13 mouse cellular contexts compared by ENCODE assay signal in the genomic region with DNA sequence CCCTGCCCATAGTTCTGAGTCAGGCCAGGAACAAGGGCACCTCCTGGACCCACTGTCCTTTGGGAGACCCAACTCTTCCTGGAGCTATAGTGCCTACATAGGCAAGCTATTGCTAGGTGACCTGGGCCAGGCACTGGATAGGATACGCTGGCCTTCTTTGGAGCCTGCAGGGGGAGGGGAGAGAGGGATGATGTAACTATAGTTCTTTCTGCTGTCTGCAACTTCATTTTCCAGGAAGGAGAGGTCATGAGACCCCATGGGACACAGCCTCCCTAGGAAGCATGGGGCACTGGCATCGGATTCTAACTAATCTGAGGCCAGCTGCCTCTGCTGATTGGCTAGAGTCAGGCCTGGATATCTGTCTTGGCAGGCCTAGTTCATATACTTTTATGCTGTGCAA. TPM values are rescaled to one million over a fixed set of nuclear protein-coding genes. Genes with fewer than 3 reads are reported as not detected.
DNase-seq lines count a peak whose midpoint lies in the region; ATAC-seq and TF ChIP-seq lines count a peak whose summit lies in the region.
"Had no signal": no experiment of that assay in that cellular context is flagged by ENCODE, and none has a peak within 500 bp of the region (broad histone marks: within the 10 kb centered on the region; RNA-seq: fewer than 3 reads in every experiment).

No protein-coding gene starts in this region.

- no peak for DNase-seq in forebrain, embryonic 11.5 days (ENCODE audit: low spot score)
- peak; percentile 33 for DNase-seq in lung, postnatal 0 days (ENCODE audit: low spot score)
- no peak for DNase-seq in lung, adult 18-20 months
- no peak for DNase-seq in kidney, postnatal 14 days
- DNase-seq in left cerebral cortex, adult 8-10 months (ENCODE audit: low spot score in 2 of 2) = no peak
- DNase-seq: kidney, adult 18-20 months; right cerebral cortex, postnatal 4 days; thymus, adult 2 months had no signal

- no peak for TF ChIP-seq CTCF in lung, postnatal 0 days (IDR thresholded peaks at IDR 0.05)

- no peak for TF ChIP-seq EP300 in lung, postnatal 0 days (IDR thresholded peaks at IDR 0.05)

- H3K27me3 ChIP-seq in forebrain, embryonic 16.5 days (replicated peaks; ENCODE audit: control insufficient read depth, insufficient read depth, low read length) = no peaks in the 10 kb centered on the region
- H3K27me3 ChIP-seq in forebrain, embryonic 11.5 days (ENCODE audit: control insufficient read depth, insufficient read depth, low read length) = no peaks in the 10 kb centered on the region
- no peaks in the 10 kb centered on the region for H3K27me3 ChIP-seq in lung, postnatal 0 days (replicated peaks; ENCODE audit: insufficient read depth, low read length)
- H3K27me3 ChIP-seq in embryonic facial prominence, embryonic 15.5 days = no peaks in the 10 kb centered on the region
- H3K27me3 ChIP-seq in limb, embryonic 15.5 days = no peaks in the 10 kb centered on the region
- H3K27me3 ChIP-seq: Patski had no signal

- H3K36me3 ChIP-seq in forebrain, embryonic 16.5 days (ENCODE audit: control insufficient read depth, insufficient read depth) = no peaks in the 10 kb centered on the region
- H3K36me3 ChIP-seq in forebrain, embryonic 11.5 days (ENCODE audit: control insufficient read depth, insufficient read depth, low read length) = no peaks in the 10 kb centered on the region
- H3K36me3 ChIP-seq in lung, postnatal 0 days (ENCODE audit: insufficient read depth, low read length) = no peaks in the 10 kb centered on the region
- no peaks in the 10 kb centered on the region for H3K36me3 ChIP-seq in embryonic facial prominence, embryonic 15.5 days
- 0 out of 2 replicates have a peak, but pooled peaks cover 3% of the 10 kb centered on the region for H3K36me3 ChIP-seq in limb, embryonic 15.5 days
- H3K36me3 ChIP-seq: midbrain, embryonic 10.5 days had no signal

- peak overlapping the region; percentile 10 for H3K27ac ChIP-seq in forebrain, embryonic 16.5 days (ENCODE audit: low read length)
- H3K27ac ChIP-seq in forebrain, embryonic 11.5 days (ENCODE audit: low read depth, low read length) = no peak overlapping the region
- no peak overlapping the region for H3K27ac ChIP-seq in lung, postnatal 0 days (ENCODE audit: low read length)
- peak overlapping the region; percentile 75 for H3K27ac ChIP-seq in embryonic facial prominence, embryonic 15.5 days (replicated peaks)
- peak overlapping the region; percentile 57 for H3K27ac ChIP-seq in limb, embryonic 15.5 days
- H3K27ac ChIP-seq: midbrain, embryonic 10.5 days had no signal

- no peak for ATAC-seq in forebrain, embryonic 16.5 days
- ATAC-seq in forebrain, embryonic 11.5 days (replicated peaks; ENCODE audit: low FRiP score) = no peak
- ATAC-seq in lung, postnatal 0 days = no peak
- no peak for ATAC-seq in embryonic facial prominence, embryonic 15.5 days (ENCODE audit: insufficient number of reproducible peaks, low FRiP score, low TSS enrichment, low read depth)
- no peak for ATAC-seq in limb, embryonic 15.5 days (ENCODE audit: insufficient number of reproducible peaks, low FRiP score, low TSS enrichment, low read depth)
- ATAC-seq: Patski had no signal

- no peak overlapping the region for H3K9ac ChIP-seq in forebrain, embryonic 16.5 days (replicated peaks; ENCODE audit: low read depth, low read length)
- no peak overlapping the region for H3K9ac ChIP-seq in forebrain, embryonic 11.5 days (ENCODE audit: low read length)
- H3K9ac ChIP-seq in lung, postnatal 0 days (replicated peaks; ENCODE audit: low read depth) = no peak overlapping the region
- H3K9ac ChIP-seq in embryonic facial prominence, embryonic 15.5 days = no peak overlapping the region
- H3K9ac ChIP-seq in limb, embryonic 15.5 days = no peak overlapping the region; the same call in 1 of the 2 replicates

- H3K4me2 ChIP-seq in forebrain, embryonic 16.5 days (ENCODE audit: low read length) = no peak overlapping the region
- no peak overlapping the region for H3K4me2 ChIP-seq in forebrain, embryonic 11.5 days (ENCODE audit: low read depth, low read length, severe bottlenecking)
- H3K4me2 ChIP-seq in lung, postnatal 0 days (replicated peaks; ENCODE audit: low read depth, low read length) = no peak overlapping the region
- H3K4me2 ChIP-seq in embryonic facial prominence, embryonic 15.5 days (replicated peaks) = no peak overlapping the region
- H3K4me2 ChIP-seq in limb, embryonic 15.5 days = no peak overlapping the region

- no peak overlapping the region for H3K4me3 ChIP-seq in forebrain, embryonic 16.5 days (replicated peaks; ENCODE audit: low read length)
- H3K4me3 ChIP-seq in forebrain, embryonic 11.5 days (ENCODE audit: low read depth, low read length) = no peak overlapping the region
- H3K4me3 ChIP-seq in lung, postnatal 0 days (ENCODE audit: low read depth, low read length) = no peak overlapping the region
- H3K4me3 ChIP-seq in embryonic facial prominence, embryonic 15.5 days (replicated peaks) = no peak overlapping the region
- H3K4me3 ChIP-seq in limb, embryonic 15.5 days = no peak overlapping the region
- H3K4me3 ChIP-seq: midbrain, embryonic 10.5 days had no signal

- H3K9me3 ChIP-seq in forebrain, embryonic 16.5 days (ENCODE audit: control insufficient read depth, low read length) = no peaks in the 10 kb centered on the region
- H3K9me3 ChIP-seq in forebrain, embryonic 11.5 days (ENCODE audit: control insufficient read depth, low read length) = no peaks in the 10 kb centered on the region
- no peaks in the 10 kb centered on the region for H3K9me3 ChIP-seq in lung, postnatal 0 days (ENCODE audit: low read length)
- H3K9me3 ChIP-seq in embryonic facial prominence, embryonic 15.5 days (replicated peaks) = no peaks in the 10 kb centered on the region
- no peaks in the 10 kb centered on the region for H3K9me3 ChIP-seq in limb, embryonic 15.5 days
- H3K9me3 ChIP-seq: midbrain, embryonic 10.5 days had no signal

- no peaks in the 10 kb centered on the region for H3K4me1 ChIP-seq in forebrain, embryonic 16.5 days (replicated peaks; ENCODE audit: control insufficient read depth, insufficient read depth, low read length)
- no peaks in the 10 kb centered on the region for H3K4me1 ChIP-seq in forebrain, embryonic 11.5 days (replicated peaks; ENCODE audit: control insufficient read depth, insufficient read depth, low read length)
- peaks cover 9% of the 10 kb centered on the region; the same call in 1 of the 2 replicates for H3K4me1 ChIP-seq in lung, postnatal 0 days (ENCODE audit: insufficient read depth, low read depth, low read length)
- peaks cover 53% of the 10 kb centered on the region for H3K4me1 ChIP-seq in embryonic facial prominence, embryonic 15.5 days
- H3K4me1 ChIP-seq in limb, embryonic 15.5 days = peaks cover 55% of the 10 kb centered on the region

- WGBS in forebrain, embryonic 16.5 days = 71% methylated on average over 2 of the region's 2 CpGs
- 81% methylated on average over 2 of the region's 2 CpGs for WGBS in forebrain, embryonic 11.5 days
- WGBS in lung, postnatal 0 days = 37% methylated on average over 2 of the region's 2 CpGs
- WGBS in embryonic facial prominence, embryonic 15.5 days = 27% methylated on average over 2 of the region's 2 CpGs
- WGBS in limb, embryonic 15.5 days = 60% methylated on average over 2 of the region's 2 CpGs

RNA-seq across cellular contexts. Expression of gene Poc1a, which starts 38.2 kb away (rescaled TPM):
- 10.5 and 11.6 TPM in 2 replicates for polyA plus RNA-seq in forebrain, embryonic 16.5 days (2015; fragmentation: Nextera tagmentation; extraction: Ambion mirVana)
- 32.5 and 34.9 TPM in 2 replicates for polyA plus RNA-seq in forebrain, embryonic 11.5 days (2014; fragmentation: Nextera tagmentation; extraction: Ambion mirVana)
- polyA plus RNA-seq in lung, postnatal 0 days (2015; fragmentation: Nextera tagmentation; extraction: Ambion mirVana) = 9.7 and 9.9 TPM in 2 replicates
- 22.4 and 32.8 TPM in 2 replicates for polyA plus RNA-seq in embryonic facial prominence, embryonic 15.5 days (2015; fragmentation: Nextera tagmentation; extraction: Ambion mirVana)
- 19.1 and 21.3 TPM in 2 replicates for polyA plus RNA-seq in limb, embryonic 15.5 days (2015; fragmentation: Nextera tagmentation; extraction: Ambion mirVana)
- total RNA-seq in left cerebral cortex, adult 8-10 months (2022) = 10 to 100 TPM; 14.6 to 18.3 (median 16.7) TPM

RNA-seq across cellular contexts. Expression of gene Dusp7, which starts 49.3 kb away (rescaled TPM):
- polyA plus RNA-seq in forebrain, embryonic 16.5 days (2015; fragmentation: Nextera tagmentation; extraction: Ambion mirVana) = 9.0 and 10.3 TPM in 2 replicates
- polyA plus RNA-seq in forebrain, embryonic 11.5 days (2014; fragmentation: Nextera tagmentation; extraction: Ambion mirVana) = 26.8 and 27.6 TPM in 2 replicates
- polyA plus RNA-seq in lung, postnatal 0 days (2015; fragmentation: Nextera tagmentation; extraction: Ambion mirVana) = 25.7 and 27.8 TPM in 2 replicates
- 42.3 and 44.2 TPM in 2 replicates for polyA plus RNA-seq in embryonic facial prominence, embryonic 15.5 days (2015; fragmentation: Nextera tagmentation; extraction: Ambion mirVana)
- polyA plus RNA-seq in limb, embryonic 15.5 days (2015; fragmentation: Nextera tagmentation; extraction: Ambion mirVana) = 39.0 and 47.0 TPM in 2 replicates
- 100 to 1,000 TPM in 1 of 4 experiments, 10 to 100 TPM in 3; 89.5 to 103 (median 93.0) TPM for total RNA-seq in left cerebral cortex, adult 8-10 months (2022)

Comparison
In these comparisons a context has a peak if more than half of its experiments do, and no peak if none do; other contexts are left out.
1. H3K27ac ChIP-seq: peak in forebrain, embryonic 16.5 days (single experiment), embryonic facial prominence, embryonic 15.5 days (single experiment) and limb, embryonic 15.5 days (single experiment); none in forebrain, embryonic 11.5 days (single experiment) and lung, postnatal 0 days (single experiment).